Mouse (Mus musculus) ovary, adult 10 weeks (tissue): ENCODE measurements around the gene Pa2g4. TPM values are rescaled to one million over a fixed set of nuclear protein-coding genes. Genes with fewer than 3 reads are reported as not detected.

Experiments
- polyA plus RNA-seq: library from polyadenylated mRNA; stranded (reverse); fragments of 350-450 nt; fragmentation: Illumina TruSeq; extraction: RNeasy Lipid Tissue Mini Kit (QIAGEN cat#74804); gene quantifications from one replicate; pipeline ENCODE4 v1.2.3, GENCODE M21; 2014

Gene Pa2g4
- 143 TPM for polyA plus RNA-seq

GRCm38 (mm10) chr10:128565788-128566531 lies at the start of gene Pa2g4:
Gene Pa2g4 (minus strand): TSS chr10:128565987.

GRCm38 (mm10) chr10:128589464-128590192 lies 23.8 kb upstream of the Pa2g4 start, which contains the start of gene Erbb3:
Gene Erbb3 (minus strand): TSS chr10:128589652.

GRCm38 (mm10) chr10:128548947-128549681 lies 16.7 kb downstream of the Pa2g4 start, which contains the start of gene Rpl41:
Gene Rpl41 (minus strand): TSS chr10:128549305.

GRCm38 (mm10) chr10:128547361-128548032 lies 18.3 kb downstream of the Pa2g4 start, which contains the start of gene Zc3h10:
Gene Zc3h10 (minus strand): TSS chr10:128547774.

GRCm38 (mm10) chr10:128525671-128526308 lies 40.0 kb downstream of the Pa2g4 start, which contains the start of gene Esyt1:
Gene Esyt1 (minus strand): TSS chr10:128525871.

Other genes starting within 250 kb of the Pa2g4 start
- gene Cnpy2, start 243.5 kb downstream of the Pa2g4 start, polyA plus RNA-seq: 55.8 TPM
- gene Cs, start 228.3 kb downstream of the Pa2g4 start, polyA plus RNA-seq: 85.3 TPM
- 3.9 TPM for gene Coq10a, start 197.0 kb downstream of the Pa2g4 start, polyA plus RNA-seq
- 8.8 TPM for gene Ankrd52, start 188.9 kb downstream of the Pa2g4 start, polyA plus RNA-seq
- gene Slc39a5, start 164.8 kb downstream of the Pa2g4 start, polyA plus RNA-seq: not detected
- 13.7 TPM for gene Nabp2, start 154.5 kb downstream of the Pa2g4 start, polyA plus RNA-seq
- 10.5 TPM for gene Rnf41, start 154.3 kb downstream of the Pa2g4 start, polyA plus RNA-seq
- gene Smarcc2, start 106.7 kb downstream of the Pa2g4 start, polyA plus RNA-seq: 62.3 TPM
- 108 TPM for gene Myl6, start 71.8 kb downstream of the Pa2g4 start, polyA plus RNA-seq
- not detected for gene Myl6b, start 67.3 kb downstream of the Pa2g4 start, polyA plus RNA-seq
- gene Esyt1, start 40.1 kb downstream of the Pa2g4 start, polyA plus RNA-seq: 6.2 TPM
- gene Zc3h10, start 18.2 kb downstream of the Pa2g4 start, polyA plus RNA-seq: 1.3 TPM
- gene Rpl41, start 16.7 kb downstream of the Pa2g4 start, polyA plus RNA-seq: 14.5 TPM
- 3.8 TPM for gene Erbb3, start 23.7 kb upstream of the Pa2g4 start, polyA plus RNA-seq
- gene Rps26, start 60.8 kb upstream of the Pa2g4 start, polyA plus RNA-seq: 6.0 TPM
- gene Ikzf4, start 80.0 kb upstream of the Pa2g4 start, polyA plus RNA-seq: 2.1 TPM
- gene Suox, start 108.1 kb upstream of the Pa2g4 start, polyA plus RNA-seq: 5.7 TPM
- gene Rab5b, start 130.3 kb upstream of the Pa2g4 start, polyA plus RNA-seq: 121 TPM
- gene Pmel, start 138.2 kb upstream of the Pa2g4 start, polyA plus RNA-seq: not detected
- 24.2 TPM for gene Cdk2, start 139.0 kb upstream of the Pa2g4 start, polyA plus RNA-seq
- gene Dgka, start 178.9 kb upstream of the Pa2g4 start, polyA plus RNA-seq: 3.8 TPM
- 0.71 TPM for gene Pym1, start 181.9 kb upstream of the Pa2g4 start, polyA plus RNA-seq
- 9.7 TPM for gene Mmp19, start 224.9 kb upstream of the Pa2g4 start, polyA plus RNA-seq
- gene Dnajc14, start 238.1 kb upstream of the Pa2g4 start, polyA plus RNA-seq: 45.1 TPM
- 5.9 TPM for gene Tmem198b, start 238.4 kb upstream of the Pa2g4 start, polyA plus RNA-seq